Mouse (Mus musculus) liver, embryonic 14.5 days (tissue): ENCODE measurements around the gene Gimap3.

Experiments
- CTCF ChIP-seq: IDR thresholded peaks from 2 replicates; pipeline ENCODE4 v1.5.1; 2016; ENCODE audit warnings: antibody characterized with exemption, low read depth, control low read depth
- EP300 ChIP-seq: IDR thresholded peaks from 2 replicates; pipeline ENCODE4 v1.6.1; 2016; ENCODE audit warnings: antibody characterized with exemption, low read depth

GRCm38 (mm10) chr6:48745490-48745889 is 25.2 kb downstream of the Gimap3 start:
- no peak for TF ChIP-seq CTCF
- TF ChIP-seq EP300 = no peak
